Mouse (Mus musculus): ENCODE measurements around the gene C1qtnf1.
A peak's percentile ranks its signal among the peaks of the same experiment; 100 is the strongest.
"Not testable (repeated sequence)": the region's sequence is repeated elsewhere in the genome, so short reads cannot be mapped to it uniquely, and the experiment has no call there.

Gene C1qtnf1

DNA sequence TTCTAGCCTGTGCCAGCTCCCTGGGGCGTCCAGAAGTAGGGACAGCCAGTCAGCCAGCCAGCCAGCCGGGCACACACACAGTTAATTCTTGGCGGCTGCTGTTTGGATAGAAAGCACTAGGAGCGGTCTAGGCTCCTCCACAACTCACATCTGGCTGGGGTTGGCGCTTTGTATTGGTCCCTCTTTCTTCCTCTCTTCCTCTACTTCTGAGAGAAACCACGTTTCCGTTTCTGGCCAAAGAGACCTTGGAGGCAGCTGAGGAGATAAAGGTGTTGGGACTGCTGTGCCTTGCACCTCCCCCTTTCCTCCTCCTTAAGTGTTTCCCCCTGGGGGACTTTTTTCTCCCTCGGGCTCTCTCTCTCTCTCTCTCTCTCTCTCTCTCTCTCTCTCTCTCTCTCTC lies at the start of gene C1qtnf1:
TSS of gene C1qtnf1 (plus strand) at position 218 of the 400 bp plus-strand sequence.
- no peak for DNase-seq (ENCODE audit: low read depth, low spot score)

GRCm38 (mm10) chr11:118378656-118379055 lies 49.3 kb upstream of the C1qtnf1 start:
- no peak for DNase-seq (ENCODE audit: low read depth, low spot score)

GRCm38 (mm10) chr11:118379251-118380009 lies 48.6 kb upstream of the C1qtnf1 start:
- DNase-seq (ENCODE audit: low read depth, low spot score) = peak; percentile 58

GRCm38 (mm10) chr11:118387816-118388215 lies 40.2 kb upstream of the C1qtnf1 start:
- DNase-seq (ENCODE audit: low read depth, low spot score) = not testable (repeated sequence)

- no peak for DNase-seq (ENCODE audit: low read depth, low spot score)
Observed at GRCm38 (mm10) chr11:118393991-118394390, 34.0 kb upstream of the C1qtnf1 start.

- no peak for DNase-seq (ENCODE audit: low read depth, low spot score)
Observed at GRCm38 (mm10) chr11:118394538-118394937, 33.5 kb upstream of the C1qtnf1 start.

GRCm38 (mm10) chr11:118397806-118398530 lies 30.0 kb upstream of the C1qtnf1 start:
- DNase-seq (ENCODE audit: low read depth, low spot score) = no peak

- no peak for DNase-seq (ENCODE audit: low read depth, low spot score)
Observed at GRCm38 (mm10) chr11:118399891-118400565, 28.0 kb upstream of the C1qtnf1 start.

- DNase-seq (ENCODE audit: low read depth, low spot score) = no peak
Observed at GRCm38 (mm10) chr11:118400566-118400936, 27.5 kb upstream of the C1qtnf1 start.

GRCm38 (mm10) chr11:118401195-118401594 lies 26.8 kb upstream of the C1qtnf1 start:
- no peak for DNase-seq (ENCODE audit: low read depth, low spot score)

DNA sequence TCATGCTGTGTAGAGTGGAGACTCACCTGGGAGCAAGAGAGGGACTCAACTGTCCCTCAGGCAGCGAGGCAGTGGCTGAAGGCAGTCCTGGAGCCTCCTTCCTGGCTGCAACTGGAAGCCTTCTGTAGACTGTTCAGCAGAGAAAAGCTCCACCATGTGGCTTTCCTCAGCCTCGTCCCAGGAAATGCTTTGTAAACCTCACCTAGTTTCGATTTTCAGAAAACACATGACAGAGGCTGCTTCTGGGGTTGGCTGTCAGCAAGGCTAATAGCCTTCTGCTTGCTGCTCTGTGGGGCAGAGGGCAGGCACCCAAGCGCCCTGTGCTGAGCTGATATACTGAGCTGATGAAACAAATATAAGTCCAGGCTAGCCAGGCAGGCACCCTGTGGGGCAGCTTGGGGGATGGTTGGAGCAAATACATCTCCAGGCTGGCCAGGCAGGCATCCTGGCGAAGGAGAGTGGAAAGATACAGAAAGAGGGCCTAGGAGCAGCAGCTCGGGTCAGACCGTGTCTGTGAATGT lies 26.2 kb upstream of the C1qtnf1 start, which contains the start of gene Lgals3bp:
TSS of gene Lgals3bp (minus strand) at position 333 of the 521 bp plus-strand sequence.
- no peak for DNase-seq (ENCODE audit: low read depth, low spot score)

DNA sequence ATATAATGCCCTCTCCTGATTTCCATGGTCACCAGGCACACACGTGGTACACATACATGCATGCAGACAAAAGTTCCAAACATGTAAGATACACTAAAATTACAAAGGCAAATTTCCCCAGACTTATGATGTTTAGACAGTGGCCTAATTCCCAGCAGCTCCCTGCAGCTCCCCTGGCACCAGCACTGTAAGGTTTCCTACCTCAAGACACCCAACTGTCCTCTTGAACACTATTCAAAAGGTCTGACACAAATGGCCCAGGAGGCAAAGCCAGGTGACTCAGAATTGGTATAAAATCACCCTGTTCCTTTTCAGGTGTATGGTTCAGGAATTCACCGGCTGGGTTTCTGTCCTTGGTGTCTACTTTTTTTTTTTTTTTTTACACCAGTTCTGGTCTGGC lies 24.8 kb upstream of the C1qtnf1 start:
- DNase-seq (ENCODE audit: low read depth, low spot score) = no peak

- no peak for DNase-seq (ENCODE audit: low read depth, low spot score)
Observed at GRCm38 (mm10) chr11:118403951-118404899, 23.8 kb upstream of the C1qtnf1 start.

GRCm38 (mm10) chr11:118405311-118405710 lies 22.7 kb upstream of the C1qtnf1 start:
- DNase-seq (ENCODE audit: low read depth, low spot score) = no peak

GRCm38 (mm10) chr11:118406521-118406920 lies 21.5 kb upstream of the C1qtnf1 start:
- no peak for DNase-seq (ENCODE audit: low read depth, low spot score)

DNA sequence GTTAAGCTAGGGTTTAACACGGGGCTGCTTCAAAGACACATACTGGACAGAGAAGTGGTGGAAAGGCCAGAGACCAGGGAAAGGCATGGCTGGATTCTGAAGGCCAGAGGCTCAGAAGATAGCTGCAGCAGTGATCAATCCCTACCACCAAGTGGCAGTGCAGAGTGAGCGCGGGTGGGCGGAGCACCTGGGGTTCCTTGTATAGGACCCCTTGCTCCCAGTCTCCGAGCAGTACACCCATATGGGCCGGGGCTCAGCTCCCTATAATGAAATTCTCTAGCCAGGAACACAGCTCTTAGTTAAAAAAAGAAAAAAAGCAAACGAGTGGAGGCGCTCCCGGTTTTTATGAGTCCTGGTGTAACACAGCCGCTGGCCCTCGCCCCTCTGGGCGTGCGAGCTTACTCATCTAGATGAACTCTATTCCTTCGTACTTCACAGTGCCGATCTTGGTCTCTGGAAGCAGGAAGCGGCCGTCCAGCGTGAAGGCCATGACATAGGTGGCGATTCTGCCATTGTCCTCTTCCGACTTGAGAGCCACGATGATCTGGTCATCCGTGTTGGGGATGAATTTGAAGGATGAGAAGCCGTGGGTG lies 20.6 kb upstream of the C1qtnf1 start:
- no peak for DNase-seq (ENCODE audit: low read depth, low spot score)

GRCm38 (mm10) chr11:118408051-118408740 lies 19.8 kb upstream of the C1qtnf1 start:
- DNase-seq (ENCODE audit: low read depth, low spot score) = no peak

DNA sequence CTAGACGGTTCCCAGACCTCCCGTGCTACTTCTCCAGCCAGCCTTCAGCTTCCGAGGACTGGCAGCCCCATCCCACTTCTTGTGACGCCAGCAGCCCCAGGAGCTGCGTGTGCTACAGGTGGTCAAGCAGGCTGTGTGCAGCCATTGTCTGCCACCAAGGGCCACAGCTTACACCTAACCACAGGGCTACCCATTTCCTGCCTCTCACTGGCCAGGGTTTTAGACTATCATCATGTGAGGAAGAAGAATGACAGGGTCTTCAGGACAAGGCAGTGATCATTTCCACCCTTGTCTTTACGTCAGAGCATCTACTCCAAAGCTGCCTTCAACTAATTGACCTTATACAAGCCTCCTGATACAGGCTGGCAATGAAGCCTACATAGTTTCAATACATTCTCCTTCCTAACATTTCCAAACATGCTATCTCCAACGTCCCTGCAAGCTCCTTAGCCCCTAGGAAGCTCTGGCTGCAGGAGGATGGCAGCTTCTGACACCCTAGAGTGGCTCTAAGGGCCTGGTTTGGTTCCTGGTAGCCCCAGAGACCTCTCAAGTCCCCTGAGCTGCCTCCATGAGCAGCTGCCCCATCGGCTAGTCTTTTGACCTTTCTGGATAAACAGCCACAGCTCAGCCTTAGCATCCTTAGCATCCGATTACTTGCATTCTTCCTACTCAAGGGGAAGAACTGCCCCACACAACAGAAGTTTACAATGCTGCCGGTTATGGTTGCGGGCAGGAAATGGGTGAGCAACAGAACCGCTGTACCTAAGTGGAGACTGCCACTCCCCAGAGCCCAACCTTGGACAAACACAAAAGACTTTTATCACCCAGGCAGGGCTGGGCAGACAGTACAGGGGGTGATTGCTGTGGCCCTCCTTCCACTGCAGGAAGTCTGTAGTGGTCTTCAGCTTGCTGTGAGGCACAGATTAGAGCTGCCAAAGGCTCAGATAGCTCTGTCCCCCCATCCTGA lies 18.6 kb upstream of the C1qtnf1 start:
- DNase-seq (ENCODE audit: low read depth, low spot score) = no peak

DNA sequence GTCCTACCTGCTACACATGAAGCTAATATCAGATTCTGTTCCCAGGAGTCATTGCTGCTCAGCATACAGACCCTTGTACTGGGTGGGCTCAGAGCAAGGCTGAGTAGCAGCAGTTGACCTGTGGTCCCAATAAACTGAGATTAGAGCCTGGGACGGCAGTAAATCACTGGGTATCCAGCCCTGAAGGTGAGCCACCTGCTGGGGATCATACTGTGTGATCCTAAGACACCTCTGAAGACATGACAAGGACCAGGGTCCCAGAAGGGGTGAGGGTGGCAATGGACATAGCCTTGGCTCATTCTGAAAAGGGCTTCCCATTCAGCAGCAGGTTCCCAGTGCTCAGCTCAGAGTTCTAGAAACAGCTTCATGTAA lies 17.9 kb upstream of the C1qtnf1 start:
- DNase-seq (ENCODE audit: low read depth, low spot score) = no peak

All from retina, postnatal 7 days (tissue).